Mouse (Mus musculus) kidney, adult 8-10 months (tissue): ENCODE data around the gene Gm20518.

ENCODE experiments used
- DNase-seq, 2 experiments: peaks; one replicate each; pipeline ENCODE4 v3.0.0; 2022

Gm20518 gene

DNA sequence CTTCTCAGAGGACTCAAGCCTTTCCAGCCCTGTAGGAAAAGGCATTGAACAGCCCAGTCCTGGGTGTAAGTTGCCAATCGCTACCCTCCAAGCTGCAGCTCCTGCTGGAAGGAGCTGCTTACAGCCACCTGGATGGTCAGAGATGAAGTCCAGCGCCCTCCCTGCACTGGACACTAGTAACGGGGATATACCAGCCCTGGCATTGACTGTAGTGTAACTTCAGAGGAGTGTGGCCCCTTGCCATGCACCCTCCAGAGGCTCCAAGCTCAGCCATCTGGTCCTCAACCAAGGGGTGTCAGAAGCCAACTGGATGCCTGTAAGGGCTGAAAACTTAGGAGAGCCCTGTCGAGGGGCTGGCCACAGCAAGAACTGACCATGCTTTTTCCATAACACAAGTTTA lies 51.5 kb downstream of the Gm20518 start:
- no peak for DNase-seq

DNA sequence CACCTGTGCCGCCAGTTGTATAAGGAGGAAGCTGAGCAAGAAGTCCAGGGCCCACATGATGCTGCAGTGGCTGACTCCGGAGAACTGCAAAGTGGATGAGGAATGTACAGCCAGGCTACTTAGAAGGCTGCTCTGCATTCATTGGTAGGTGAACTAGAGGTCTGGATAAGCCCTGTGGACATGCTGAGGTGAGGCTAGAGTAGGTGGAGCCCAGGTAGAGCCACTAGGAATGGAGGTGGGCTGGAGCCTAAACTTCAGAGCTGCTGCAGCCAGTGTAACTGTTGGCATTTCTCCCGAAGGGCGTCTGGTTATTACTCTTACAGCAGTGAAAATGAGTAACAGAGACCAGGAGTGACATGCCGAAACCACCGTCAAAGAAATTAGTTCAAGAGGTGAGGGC lies 53.4 kb downstream of the Gm20518 start, which contains the start of gene Car15:
Gene Car15, minus strand, starts transcription at position 314 of the 400 bp plus-strand sequence.
- DNase-seq, result peak; percentile 26 to 49

DNA sequence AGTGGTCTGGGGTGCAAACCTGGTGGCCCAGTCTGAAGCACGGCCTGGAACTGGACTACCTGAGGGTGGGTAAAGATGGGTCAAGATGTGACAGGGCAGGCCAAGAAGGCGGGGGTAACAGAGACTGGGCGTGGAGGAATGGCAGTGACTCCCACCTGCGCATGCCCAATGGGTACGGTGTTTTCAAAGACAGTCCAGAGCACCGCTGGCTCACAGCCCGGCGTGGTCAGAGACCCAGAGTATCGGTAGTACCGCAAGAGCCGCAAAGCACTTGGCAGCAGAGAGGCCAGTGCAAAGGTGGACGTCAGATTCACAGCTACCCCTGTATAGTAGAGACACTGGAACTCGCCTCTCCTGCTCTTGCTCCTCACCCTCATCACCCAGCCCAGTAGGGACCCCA lies 56.0 kb downstream of the Gm20518 start:
- no peak for DNase-seq

DNA sequence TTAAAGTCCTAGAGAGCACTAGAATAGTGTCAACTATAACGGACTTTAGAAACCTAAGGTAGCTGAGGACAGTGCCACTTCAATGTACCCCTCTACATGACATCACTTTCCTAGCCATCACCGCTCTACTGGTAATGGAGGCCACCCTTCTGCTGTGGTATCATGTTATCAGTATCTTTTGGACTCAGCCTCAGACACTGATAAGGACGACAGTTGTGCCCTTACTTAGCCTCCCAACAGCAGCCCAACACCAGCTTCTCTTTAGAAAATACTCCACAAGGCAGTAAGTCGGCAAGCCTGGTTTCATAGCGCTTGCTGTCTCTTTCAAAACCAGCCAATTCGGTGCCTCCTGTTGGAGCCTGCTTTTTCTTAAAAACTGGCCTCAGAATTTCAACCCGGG lies 56.9 kb downstream of the Gm20518 start:
- no peak for DNase-seq

DNA sequence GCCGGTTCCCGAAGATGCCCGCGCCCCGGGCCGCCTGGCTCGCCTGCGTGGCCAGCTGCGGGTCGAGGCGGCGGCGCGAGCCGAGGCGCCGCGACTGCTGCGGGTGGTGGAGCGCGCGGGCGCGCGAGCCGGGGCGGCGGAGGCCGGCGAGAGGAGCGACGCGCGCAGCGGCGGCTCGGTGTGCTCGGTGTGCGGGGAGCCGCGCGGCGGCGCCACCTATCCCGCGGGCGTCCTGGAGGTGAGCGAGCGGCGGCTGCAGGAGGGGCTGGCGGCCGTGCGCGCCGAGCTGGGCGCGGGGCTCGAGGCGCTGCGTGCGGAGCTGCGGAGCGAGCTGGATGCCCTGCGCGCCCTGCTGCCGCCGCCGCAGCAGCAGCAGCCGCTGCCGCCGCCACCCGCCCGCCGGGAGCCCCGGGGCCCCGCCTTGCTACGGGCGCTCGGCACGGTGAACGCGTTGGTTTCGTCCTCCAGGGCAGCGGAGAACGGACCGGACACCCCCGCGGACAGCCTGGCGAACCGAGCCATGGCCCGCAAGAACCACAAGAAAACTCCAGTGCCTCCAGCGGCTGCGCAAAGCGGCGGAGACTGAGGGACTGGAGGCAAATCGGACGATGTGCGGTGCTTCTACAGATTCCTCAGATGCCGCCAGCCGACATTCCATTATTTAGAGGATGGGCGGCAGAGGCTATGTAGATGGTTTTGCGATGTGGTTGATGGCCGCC lies 57.6 kb downstream of the Gm20518 start:
- DNase-seq, result no peak

DNA sequence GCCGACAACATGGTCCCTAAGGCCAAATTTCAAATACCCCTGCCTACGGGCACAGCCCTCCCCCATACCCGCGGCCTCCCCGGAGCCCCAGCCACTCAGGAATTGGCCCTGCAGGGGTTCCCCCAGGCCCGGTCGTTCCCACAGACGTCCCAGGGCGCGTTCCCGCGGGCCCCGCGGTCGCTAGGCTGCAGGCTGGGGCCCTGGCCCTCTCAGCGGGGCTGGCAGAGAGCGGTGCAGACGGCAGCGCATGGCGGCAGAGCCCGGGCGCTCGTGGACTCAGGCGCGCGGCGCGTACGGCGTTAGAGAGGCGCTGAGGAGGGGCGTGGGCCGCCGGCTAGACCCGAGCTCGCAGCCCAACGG lies 58.2 kb downstream of the Gm20518 start:
- no peak for DNase-seq

DNA sequence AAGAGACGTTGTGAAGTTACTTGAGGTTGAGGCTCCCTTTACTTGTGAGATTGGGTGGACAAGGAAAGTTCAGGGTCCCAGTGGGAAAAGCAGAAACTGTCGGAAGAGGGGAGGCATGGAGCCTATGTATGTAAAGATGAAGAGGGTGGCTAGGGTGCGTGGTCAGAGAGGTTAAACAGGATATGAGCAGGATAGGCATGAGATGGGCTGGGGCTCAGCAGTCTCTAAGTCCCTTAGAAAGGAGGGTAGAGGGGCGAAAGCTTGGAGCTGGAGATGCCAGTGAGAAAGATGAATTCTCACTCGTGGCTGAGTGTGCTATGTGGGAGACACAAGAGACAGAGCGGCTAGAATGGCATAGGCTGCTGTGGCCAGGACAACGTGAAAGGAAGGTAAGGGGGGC lies 58.6 kb downstream of the Gm20518 start, which contains the start of gene B830017H08Rik:
Gene B830017H08Rik, plus strand, starts transcription at position 301 of the 400 bp plus-strand sequence.
- no peak for DNase-seq

DNA sequence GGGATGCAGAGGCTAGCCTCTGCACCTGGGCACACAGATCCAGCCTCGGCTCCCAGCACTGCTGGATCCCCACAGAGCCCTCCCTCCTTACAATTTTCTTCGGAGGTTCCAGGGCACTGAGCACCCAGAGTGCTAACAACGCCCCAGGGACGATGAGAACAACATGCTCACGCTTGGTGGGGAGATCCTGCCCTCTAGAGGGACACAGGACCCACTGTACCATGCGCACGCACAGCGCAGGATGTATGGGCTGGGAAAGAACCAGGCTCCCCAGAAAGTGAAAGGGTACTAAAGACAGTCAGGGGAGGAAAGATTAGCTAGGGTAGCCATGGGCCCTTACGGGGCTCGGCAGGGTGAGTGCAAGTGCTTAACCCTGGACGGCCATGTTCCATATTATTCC lies 59.7 kb downstream of the Gm20518 start:
- no peak for DNase-seq

DNA sequence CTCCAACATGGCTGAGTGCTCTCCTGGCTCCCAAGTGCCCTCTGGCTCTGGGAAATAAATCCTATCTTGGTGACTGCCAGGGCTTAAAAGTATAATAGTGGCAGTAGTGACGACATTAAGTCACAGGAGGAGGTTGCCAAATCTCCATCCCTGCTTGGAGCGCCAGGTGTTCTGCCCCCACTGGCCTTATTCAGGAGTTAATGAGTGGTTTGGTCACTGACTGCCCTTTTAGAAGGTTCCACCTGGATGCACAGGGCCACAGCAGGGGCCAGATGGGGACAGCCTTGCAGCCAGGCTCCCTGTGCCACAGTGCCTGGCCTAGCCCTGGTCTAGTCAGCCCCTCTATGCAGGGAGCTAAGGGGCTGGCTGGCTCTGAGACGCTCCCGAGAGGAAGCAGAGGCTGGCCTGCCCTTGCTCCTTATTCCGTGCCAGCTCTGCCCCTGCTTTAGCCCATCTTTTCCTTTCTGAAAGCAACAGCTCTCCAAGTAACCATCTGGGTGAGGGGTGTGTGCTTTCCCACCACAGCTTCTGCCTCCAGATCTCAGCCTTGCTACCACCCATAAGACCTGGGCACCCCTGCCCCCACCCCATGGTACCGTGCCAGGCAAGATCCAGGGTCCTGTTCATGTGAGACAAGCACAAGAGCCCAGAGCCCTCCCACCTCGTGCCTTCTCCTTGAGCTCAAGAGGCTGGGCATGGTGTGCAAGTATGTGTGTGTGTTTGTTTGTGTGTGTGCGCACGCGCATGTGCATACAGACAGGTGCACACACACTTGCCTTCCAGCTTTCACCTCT lies 60.9 kb downstream of the Gm20518 start:
- peak; percentile 50 to 79 for DNase-seq

DNA sequence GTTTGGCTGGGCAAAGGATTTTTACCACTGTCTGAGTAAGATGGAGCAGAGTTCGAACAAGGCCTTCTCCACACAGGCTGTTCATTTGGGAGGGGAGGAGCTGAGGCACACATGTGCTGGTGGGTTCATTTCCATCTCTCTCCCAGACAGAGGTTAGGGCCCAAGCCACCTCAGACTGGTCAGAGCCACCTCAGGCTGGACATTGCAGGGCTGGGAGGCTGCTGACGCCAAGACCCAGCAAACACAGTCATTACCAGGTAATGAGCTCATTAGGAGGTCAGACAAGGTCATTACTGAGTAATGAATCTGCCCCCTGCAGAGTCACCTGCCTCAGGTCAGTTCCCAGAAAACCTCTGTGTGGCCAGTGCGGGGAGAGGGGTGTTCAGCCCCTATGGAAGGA lies 62.6 kb downstream of the Gm20518 start:
- peak; percentile 70 to 81 for DNase-seq

DNA sequence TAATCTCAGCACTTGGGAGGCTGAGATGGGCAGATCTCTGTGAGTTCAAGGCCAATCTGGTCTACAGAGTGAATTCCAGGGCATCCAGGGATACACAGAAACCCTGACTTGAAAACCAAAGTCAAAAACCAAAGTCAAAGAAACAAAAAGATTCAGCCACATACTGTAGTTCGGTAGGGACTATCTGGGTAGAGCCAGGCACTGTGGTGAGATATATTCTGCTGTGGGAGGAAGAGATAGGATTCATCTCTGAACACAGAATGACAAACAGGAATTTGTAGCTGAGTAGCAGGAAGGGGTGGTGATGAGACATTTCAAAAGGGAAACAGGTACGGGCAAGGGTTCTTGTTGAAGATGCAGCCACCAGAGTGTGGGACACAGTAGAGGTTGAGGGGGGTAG lies 63.2 kb downstream of the Gm20518 start:
- no peak for DNase-seq

DNA sequence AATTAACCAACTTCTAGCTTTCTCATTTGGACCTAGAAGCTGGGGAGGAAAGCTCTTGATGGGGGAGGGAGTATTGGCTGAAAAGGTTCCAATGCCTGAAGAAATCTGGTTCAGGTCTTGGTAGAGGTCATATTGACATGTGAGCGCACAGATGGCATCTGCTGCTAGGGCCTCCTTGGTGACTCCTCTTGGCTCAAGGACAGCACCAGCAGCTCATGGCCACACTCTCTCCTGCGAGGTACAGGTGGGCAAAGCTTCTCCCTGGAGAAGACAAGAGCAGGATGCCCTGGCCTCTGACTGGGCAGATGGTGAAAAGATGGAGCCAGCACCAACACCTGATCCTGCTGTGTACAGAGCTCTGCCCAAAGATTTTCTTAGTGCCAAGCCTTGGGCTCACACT lies 65.0 kb downstream of the Gm20518 start:
- DNase-seq, result no peak

DNA sequence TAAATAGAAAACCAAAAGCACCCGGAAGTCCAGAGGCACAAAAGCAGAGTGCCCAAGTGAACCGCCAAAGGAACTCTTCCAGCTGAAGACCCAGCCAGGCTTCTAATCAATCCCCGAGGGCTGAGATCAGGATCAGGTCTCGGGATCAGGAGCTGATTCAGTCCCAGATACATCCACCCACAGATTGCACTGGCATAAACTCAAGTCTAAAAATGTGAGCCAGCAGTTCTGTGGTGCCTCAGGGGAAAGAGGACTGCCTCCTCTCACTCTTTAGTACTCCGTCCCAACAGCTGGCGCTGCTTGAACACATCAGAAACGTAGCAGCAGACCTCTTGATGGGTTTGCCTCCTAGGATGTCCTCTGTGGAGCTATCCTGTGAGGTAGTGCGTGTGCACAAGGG lies 74.9 kb downstream of the Gm20518 start:
- no peak for DNase-seq

DNA sequence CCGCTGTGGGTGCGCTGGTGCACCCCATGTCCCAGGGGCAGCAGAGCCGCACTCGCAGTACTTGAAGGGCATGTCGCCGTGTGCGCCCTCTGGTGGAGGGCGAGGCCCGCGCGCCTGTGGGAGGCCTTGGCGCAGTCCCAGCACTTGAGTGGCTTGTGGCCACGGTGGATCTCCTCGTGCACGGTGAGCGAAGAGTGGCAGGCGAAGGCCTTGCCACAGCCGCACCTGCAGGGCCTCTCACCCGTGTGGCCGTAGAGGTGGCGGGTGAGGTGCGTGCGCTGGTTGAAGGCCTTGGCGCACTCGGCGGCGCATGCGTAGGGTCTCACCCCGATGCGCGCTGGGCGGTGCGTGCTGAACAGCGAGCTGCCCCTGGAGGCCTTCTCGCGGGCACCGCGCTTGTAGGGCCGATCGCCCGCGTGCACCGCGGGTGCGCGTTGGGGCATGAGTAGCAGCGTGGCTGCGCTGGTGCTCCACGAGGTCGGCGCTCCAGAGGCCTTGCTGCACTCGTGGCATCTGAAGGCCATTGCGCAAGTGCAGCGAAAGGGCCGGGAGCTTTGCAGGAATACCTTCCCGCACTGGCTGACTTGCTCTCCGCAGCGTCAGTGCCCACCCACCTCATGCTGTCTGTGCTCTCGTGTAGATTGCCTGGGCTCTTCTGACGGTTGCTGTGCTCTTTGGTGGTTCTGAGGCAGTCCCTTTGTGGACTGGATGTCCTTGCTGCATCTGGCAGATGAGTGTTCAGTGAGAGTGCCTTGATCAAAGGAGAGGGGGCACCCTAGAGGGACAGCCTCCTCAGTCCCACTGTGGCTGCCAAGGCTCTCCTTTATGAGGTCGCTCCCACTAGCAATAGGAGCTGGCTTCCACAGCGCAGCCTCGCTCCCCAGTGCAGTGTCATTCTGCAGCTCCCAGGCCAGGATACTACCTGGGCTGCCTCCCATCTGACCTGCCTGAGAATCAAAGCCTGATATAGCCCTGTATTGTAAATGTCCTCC lies 75.8 kb downstream of the Gm20518 start:
- DNase-seq, result peak in 1 of 2 experiments; percentile 71

DNA sequence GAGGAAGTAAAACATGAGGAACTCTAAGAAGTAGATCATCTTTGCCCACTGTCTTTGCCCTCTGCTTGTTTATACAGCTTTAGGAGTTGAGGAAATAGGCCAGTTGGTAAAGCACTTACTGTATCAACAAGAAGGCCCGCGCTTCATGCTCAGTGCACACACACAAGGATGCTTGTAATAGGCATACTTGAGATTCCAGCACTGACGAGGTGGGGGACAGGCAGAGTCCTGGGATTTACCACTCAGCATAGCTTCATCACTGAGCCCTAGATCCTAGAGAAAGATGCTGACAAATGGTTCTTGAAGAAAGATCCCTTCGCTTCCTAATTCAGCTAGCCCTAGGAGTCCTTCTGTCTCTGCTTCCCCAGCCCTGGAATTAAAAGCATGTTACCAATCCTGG lies 78.3 kb downstream of the Gm20518 start:
- DNase-seq, result no peak

DNA sequence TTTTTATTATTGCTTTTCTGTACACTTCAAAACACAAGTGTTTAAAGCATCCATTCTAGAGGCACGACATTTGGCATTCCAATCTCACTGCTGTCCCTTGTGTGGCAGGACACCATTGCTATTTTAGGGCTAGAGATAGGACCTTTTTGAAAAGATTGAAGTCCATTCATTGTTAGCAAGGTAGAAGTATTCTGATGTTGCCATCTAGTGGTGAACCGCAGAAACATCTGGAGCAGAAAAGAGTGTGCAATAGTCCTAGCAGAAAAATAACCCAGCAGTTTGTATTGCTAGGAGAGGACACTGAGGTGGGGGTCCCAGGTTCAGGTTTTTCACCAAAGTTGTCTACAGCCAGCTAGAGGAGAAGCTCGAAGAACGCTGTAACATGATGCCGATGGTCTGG lies 79.4 kb downstream of the Gm20518 start:
- DNase-seq, result peak in 1 of 2 experiments; percentile 50

DNA sequence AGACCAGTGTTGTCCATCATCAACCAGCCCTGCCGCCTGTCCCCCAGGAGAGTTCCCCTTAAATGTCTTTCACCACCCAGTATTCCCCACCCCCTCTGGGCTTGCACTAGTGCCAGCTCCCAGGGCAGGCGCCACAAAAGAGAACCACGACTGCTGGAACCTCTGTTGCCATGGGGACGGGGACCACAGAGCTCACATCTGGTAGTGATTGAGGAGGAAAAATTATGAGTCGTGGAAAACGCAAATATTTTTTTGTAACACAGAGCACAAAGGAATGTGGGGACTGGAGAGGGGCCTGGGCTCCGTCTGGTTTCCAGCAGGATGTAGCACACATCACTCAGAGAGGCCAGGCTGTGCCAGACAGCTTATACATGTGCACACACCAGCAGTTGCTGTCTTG lies 81.8 kb downstream of the Gm20518 start:
- no peak for DNase-seq

DNA sequence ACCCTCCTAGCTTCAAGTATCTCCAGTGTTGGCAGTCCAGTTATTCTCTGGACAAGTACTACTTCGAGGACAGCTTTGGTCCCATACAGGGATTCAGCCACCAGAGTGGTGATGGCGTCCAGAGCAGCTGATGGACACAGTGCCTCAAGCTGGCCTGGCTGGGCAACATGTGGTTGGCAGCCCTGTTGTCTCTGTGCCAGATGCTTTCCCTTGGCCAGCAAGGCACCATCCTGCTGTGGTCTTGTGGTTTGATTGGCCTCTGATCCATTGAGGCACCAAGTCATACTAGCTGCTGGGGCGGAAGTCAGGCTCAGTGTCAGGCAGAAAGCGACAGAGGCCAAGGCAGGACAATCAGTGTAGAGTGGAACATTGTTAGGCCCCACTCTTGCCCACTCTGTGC lies 82.3 kb downstream of the Gm20518 start:
- DNase-seq, result no peak

DNA sequence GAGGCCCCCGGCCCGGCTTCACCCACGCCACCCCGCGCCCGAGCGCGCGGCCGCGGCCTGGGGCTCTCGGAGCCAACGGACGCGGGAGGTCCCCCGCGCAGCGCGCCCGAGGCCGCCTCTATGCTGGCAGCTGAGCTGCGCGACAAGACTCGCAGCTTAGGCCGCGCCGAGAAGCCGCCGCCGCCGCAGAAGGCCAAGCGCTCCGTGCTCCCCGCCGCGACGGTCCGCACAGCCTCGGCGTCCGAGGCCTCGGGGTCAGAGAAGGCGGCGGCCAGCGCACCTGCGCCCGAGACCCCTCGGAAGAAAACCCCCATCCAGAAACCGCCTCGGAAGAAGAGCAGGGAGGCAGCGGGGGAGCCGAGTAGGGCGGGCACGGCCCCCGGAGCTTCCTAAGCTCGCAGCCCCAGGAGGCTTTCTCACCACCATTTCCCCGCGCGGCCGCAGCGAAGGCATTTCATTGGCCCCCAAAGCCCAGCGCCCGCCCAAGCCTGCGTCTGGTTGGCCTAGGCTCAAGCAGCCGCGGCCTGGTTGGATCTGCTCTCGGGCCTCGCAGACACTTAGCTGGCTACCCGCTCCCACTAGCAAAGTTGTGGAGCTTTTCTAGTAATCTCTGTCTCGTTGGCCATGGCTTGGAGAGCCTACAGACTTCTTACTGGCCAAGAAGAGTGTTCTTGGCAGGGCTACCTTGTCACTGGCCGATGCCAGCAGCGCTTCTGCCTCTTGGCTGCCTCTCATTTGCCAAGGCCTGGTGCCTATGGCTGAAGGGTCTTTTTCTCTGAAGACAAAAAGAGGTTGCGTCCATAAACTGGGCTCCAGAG lies 84.1 kb downstream of the Gm20518 start:
- DNase-seq, result peak; percentile 72 to 81

DNA sequence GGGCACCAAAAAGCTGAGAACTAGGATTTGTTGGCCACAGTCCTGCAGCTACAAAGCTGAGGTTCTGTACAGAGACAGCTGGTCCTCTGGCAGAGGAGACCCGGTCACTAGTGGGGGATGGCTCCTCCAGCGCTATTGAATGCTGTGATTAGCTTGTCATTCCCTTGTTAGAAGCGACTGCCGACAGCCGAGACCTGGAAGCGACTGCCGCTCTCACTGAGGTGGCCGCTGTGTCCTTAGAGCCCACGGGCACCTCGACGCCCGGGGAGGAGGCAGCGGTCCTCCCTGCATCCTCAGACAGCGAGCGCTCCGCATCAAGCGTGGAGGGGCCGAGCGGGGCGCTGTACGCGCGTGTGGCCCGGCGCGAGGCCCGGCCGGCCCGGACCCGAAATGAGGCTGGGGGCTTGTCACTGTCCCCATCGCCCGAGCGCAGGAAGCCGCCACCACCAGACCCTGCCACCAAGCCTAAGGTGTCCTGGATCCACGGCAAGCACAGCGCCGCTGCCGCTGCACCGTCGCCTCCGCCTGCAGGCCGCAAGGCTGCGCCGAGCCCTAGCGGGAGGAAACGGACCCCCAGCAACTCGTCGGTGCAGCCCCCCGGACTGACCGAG lies 84.8 kb downstream of the Gm20518 start:
- no peak for DNase-seq

DNA sequence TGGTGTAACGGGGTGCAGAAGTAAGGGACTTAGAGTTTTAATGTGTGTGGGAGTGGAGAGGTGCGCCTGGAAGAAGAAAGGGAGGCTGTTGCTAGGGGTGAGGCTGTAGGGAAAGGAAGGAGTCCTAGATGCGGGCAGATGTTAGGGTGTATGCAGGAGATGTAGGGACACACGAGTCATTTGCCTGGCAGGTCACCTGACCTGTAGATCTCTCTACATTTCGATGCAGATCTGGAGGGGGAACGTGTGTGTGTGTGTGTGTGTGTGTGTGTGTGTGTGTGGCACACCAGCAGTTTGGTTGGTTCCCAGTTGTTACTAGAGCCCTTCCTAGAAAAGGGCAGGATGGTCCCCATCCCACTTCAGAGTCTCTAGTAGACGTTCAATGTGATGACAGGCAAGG lies 86.5 kb downstream of the Gm20518 start:
- no peak for DNase-seq

DNA sequence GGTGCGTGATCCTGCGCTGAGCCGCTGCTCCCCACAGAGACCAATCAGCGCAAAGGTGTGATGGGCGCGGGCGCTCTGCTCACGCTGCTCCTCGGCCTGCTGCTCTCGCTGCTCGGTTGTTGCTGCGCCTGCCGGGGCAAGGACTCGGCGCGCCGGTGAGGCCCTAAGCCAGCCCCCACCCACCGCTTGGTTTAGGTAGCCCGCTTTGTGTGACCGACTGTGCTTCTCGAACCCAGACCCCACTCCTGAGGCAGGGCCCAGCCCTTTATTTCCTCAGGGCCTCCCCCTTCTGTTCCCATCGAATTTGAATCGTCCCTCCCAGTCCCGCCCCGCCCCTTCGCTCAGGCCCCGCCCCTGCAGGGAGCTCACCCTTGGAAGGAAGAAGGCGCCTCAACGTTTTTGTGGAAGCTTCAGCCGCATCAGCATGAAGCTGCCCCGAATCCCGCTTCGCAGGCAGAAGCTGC lies 87.0 kb downstream of the Gm20518 start:
- no peak for DNase-seq
